Mouse (Mus musculus) c-Kit-positive CD71-positive TER-119-negative erythroid progenitor cells, embryonic 14.5 days (primary cell): ENCODE data around the gene Ttc4.

Source experiments
- DNase-seq: peaks from one replicate; pipeline ENCODE4 v3.0.0-alpha.2; 2013; ENCODE audit warnings: low read depth

Gene Ttc4

DNA sequence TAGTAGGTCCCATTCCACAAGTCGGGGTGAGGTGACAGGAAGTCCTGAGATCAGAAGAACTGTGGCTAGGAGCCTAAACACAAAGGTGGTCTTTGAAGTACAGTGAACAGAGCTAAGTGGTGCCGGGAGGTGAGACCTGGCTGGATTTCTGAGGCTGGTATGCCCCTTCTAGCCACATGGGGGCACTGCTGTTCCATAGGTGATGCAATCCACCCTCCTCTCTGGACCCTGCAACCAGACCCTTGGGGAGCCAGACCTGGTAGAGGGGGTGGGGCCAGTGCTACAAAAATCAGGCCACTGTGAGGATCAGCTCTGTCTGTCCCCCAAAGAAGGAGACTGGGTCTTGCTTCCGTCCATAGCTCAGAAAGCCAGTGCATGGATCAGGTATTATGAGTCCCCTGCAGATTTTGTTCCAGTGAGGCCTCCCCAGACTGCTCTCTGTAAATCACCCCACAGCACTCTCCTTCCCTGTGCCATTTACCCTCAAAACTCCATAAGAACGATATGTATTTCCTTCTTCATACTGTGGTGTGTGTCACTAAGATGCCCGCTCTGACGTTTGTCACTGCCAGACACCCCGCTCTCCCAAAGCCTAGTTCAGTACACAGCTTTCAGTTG lies 64.5 kb downstream of the Ttc4 start:
- peak; percentile 40 for DNase-seq

DNA sequence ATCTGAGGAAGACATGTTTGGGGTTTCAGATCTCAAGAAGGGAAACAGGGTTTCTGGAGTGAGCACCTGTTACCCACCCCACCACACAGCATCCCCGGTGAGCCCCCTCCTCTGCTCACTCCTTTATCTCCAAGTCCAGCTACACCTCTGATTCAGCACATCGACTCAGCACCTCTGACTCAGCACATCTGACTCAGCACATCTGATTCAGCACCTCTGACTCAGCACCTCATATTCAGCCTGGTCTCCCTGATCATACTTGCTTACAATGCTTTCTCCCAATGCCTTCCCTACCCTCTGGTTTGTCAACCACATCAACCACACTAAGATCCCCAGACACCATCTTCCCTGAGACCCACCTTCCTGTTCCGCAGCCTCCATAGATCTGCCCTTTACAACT lies 65.2 kb downstream of the Ttc4 start:
- DNase-seq, result peak; percentile 23

- DNase-seq, result no peak
Observed at GRCm38 (mm10) chr4:106613105-106613504, 65.6 kb downstream of the Ttc4 start.
